Mouse (Mus musculus) heart, embryonic 13.5 days (tissue): ENCODE measurements around the gene Rhot1. TPM values are rescaled to one million over a fixed set of nuclear protein-coding genes. Genes with fewer than 3 reads are reported as not detected.
A peak's percentile ranks its signal among the peaks of the same experiment; 100 is the strongest.

Experiments
- ATAC-seq: fragments of 200-750 bp; cut with Nextera tagmentation; 2 replicates; pipeline ENCODE4 v1.8.0; 2017; ENCODE audit warnings: moderate TSS enrichment; ENCODE audit not compliant: insufficient number of reproducible peaks, low FRiP score, low TSS enrichment; ENCODE audit errors: extremely low read depth
- H3K27ac ChIP-seq: fragments of 300-500 bp; sonication (generic); replicated peaks from 2 replicates; pipeline ENCODE4 v1.5.1; 2015; ENCODE audit warnings: moderate library complexity, mild to moderate bottlenecking, inconsistent platforms
- H3K27me3 ChIP-seq: fragments of 300-500 bp; sonication (generic); replicated peaks from 2 replicates; pipeline ENCODE4 v1.6.1; 2015; ENCODE audit warnings: mild to moderate bottlenecking, inconsistent platforms
- H3K36me3 ChIP-seq: fragments of 300-500 bp; sonication (generic); 2 replicates; pipeline ENCODE4 v1.6.1; 2015; ENCODE audit warnings: mild to moderate bottlenecking, inconsistent platforms
- H3K4me1 ChIP-seq: fragments of 300-500 bp; sonication (generic); 2 replicates; pipeline ENCODE4 v1.6.1; 2015; ENCODE audit warnings: inconsistent platforms
- H3K4me2 ChIP-seq: fragments of 300-500 bp; sonication (generic); 2 replicates; pipeline ENCODE4 v1.6.1; 2015; ENCODE audit warnings: inconsistent platforms, mild to moderate bottlenecking, moderate library complexity
- H3K4me3 ChIP-seq: fragments of 300-500 bp; sonication (generic); 2 replicates; pipeline ENCODE4 v1.5.1; 2015; ENCODE audit warnings: moderate library complexity, mild to moderate bottlenecking, inconsistent platforms
- H3K9ac ChIP-seq: fragments of 300-500 bp; sonication (generic); 2 replicates; pipeline ENCODE4 v1.6.1; 2015; ENCODE audit warnings: inconsistent platforms, mild to moderate bottlenecking, moderate library complexity
- H3K9me3 ChIP-seq: fragments of 300-500 bp; sonication (generic); 2 replicates; pipeline ENCODE4 v1.6.1; 2016; ENCODE audit warnings: inconsistent platforms
- WGBS: fragments of 180-500 bp; shearing (Covaris S2); methylation state at CpG from one replicate; pipeline ENCODE4 v1.1.7; 2015; ENCODE audit warnings: mixed read lengths; 5-methylcytosine and 5-hydroxymethylcytosine counted together
- polyA plus RNA-seq: library from polyadenylated mRNA; unstranded; fragments of >200 nt; fragmentation: Nextera tagmentation; extraction: Ambion mirVana; gene quantifications from 2 replicates; pipeline ENCODE4 v1.2.1, GENCODE M21; 2015

The Rhot1 gene
- polyA plus RNA-seq, 1 experiment from 2014 or later = 52.5 TPM

DNA sequence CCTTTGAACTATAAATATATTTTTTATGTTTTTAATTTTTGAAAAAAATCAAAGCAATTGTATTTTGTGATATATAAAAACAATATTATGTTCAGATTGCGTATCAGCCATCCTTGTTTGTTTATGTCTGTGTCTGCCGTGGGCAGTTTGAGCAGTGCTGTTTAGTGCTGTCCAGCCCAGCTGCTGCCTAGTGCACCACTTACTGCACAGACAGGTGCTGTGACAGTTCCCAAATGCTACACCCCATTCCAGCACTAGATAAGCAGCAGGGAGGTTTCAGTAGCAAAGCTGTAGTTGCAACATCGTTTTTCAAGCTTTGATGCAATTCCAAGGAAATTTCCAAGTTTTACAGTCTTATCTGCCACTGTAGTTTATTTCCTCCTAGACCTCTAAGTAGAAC, 28.5 kb downstream of the Rhot1 start:
- H3K27me3 ChIP-seq = no peaks in the 10 kb centered on the region
- peaks cover 3% of the 10 kb centered on the region; the same call in 1 of the 2 replicates for H3K4me1 ChIP-seq
- WGBS = 62% methylated on average over 3 of the region's 3 CpGs
- H3K27ac ChIP-seq = no peak overlapping the region
- H3K9ac ChIP-seq = no peak overlapping the region
- ATAC-seq = no peak
- H3K4me2 ChIP-seq = no peak overlapping the region
- no peak overlapping the region for H3K4me3 ChIP-seq
- H3K36me3 ChIP-seq = peaks cover 80% of the 10 kb centered on the region
- no peaks in the 10 kb centered on the region for H3K9me3 ChIP-seq

DNA sequence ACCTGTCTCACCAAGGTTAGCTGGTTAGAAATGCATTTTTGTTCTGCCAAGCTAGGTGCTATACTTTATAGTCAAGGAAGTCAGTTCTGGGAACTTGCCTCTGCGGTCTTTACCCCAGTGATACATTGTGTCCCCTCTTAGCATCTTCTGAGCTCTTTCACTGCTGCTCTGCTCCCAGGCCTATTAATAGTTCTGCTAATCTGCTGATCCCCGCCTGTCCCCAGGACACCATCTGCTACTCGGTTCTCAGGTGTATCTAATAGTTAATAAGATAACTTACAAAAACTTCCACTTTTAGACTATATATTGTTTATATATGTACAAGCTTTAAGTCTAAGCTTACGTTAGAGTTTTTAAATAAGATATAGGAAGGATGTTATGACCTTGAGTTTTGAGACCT, 29.5 kb downstream of the Rhot1 start:
- peaks cover 81% of the 10 kb centered on the region for H3K36me3 ChIP-seq
- peaks cover 3% of the 10 kb centered on the region; the same call in 1 of the 2 replicates for H3K4me1 ChIP-seq
- 52% methylated on average over 4 of the region's 4 CpGs for WGBS
- H3K27ac ChIP-seq = no peak overlapping the region
- H3K9ac ChIP-seq = no peak overlapping the region
- H3K27me3 ChIP-seq = no peaks in the 10 kb centered on the region
- ATAC-seq = no peak
- no peak overlapping the region for H3K4me2 ChIP-seq
- H3K9me3 ChIP-seq = no peaks in the 10 kb centered on the region
- no peak overlapping the region for H3K4me3 ChIP-seq

- Histone ChIP-seq H3K9me3 (no peaks in the 10 kb centered on the region), H3K27me3 (no peaks in the 10 kb centered on the region), H3K9ac (no peak overlapping the region), H3K4me3 (no peak overlapping the region), H3K27ac (no peak overlapping the region), H3K4me2 (no peak overlapping the region), H3K36me3 (peaks cover 93% of the 10 kb centered on the region), H3K4me1 (peaks cover 17% of the 10 kb centered on the region)
- no peak for ATAC-seq
Measured at GRCm38 (mm10) chr11:80247026-80247425, 38.2 kb downstream of the Rhot1 start.

DNA sequence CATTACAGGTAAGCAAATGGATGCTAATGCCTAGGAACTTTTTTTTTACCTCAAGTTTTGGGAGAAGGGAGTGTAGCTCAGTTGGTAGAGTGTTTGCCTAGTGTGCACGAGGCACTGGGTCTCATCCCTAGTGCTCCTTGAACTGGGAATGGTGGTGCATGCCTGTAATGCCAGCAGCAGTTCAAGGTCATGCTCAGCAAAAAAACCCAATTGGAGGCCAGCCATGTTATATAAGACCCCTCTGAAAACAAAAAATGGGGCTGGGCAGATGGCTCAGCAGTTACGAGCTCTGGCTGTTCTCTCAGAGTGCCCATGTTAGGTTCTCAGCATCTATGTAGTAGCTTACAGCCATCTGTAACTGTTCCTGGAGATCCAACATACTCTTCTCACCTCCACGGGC, 39.7 kb downstream of the Rhot1 start:
- 86% methylated on average over 3 of the region's 3 CpGs for WGBS
- Histone ChIP-seq H3K27ac (no peak overlapping the region), H3K4me1 (peaks cover 17% of the 10 kb centered on the region), H3K4me2 (no peak overlapping the region), H3K36me3 (peaks cover 90% of the 10 kb centered on the region), H3K9me3 (no peaks in the 10 kb centered on the region), H3K4me3 (no peak overlapping the region), H3K9ac (no peak overlapping the region), H3K27me3 (no peaks in the 10 kb centered on the region)
- ATAC-seq = no peak

DNA sequence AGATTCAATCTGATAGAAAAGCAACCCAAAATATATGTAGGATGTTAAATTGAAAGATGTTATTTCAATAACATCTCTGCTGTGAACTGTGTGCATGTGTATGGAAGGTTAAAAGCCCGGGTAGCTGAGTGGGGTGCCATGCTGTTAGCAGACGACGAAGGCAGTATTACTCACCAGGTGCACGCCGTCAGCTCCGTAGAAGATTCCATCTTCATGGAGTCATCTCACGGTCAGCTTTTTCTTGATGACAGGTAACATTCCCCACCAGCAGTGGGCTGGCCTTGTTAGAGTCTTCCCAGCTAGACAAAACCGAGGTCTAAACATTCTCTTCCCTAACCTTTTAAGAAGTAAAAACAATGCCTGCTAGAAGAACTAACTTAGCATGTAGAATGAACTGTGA, 55.3 kb downstream of the Rhot1 start:
- no peak for ATAC-seq

GRCm38 (mm10) chr11:80271096-80271495, 62.3 kb downstream of the Rhot1 start:
- Histone ChIP-seq H3K9me3 (0 out of 2 replicates have a peak, but pooled peaks cover 4% of the 10 kb centered on the region), H3K4me2 (no peak overlapping the region), H3K27me3 (no peaks in the 10 kb centered on the region), H3K4me1 (no peaks in the 10 kb centered on the region), H3K9ac (no peak overlapping the region), H3K27ac (no peak overlapping the region), H3K36me3 (peaks cover 27% of the 10 kb centered on the region), H3K4me3 (no peak overlapping the region)
- WGBS = 78% methylated on average over 5 of the region's 5 CpGs
- no peak for ATAC-seq

More for the DNA sequence above, 55.3 kb downstream of the Rhot1 start:
- Histone ChIP-seq H3K27me3 (no peaks in the 10 kb centered on the region), H3K27ac (no peak overlapping the region), H3K4me2 (no peak overlapping the region), H3K4me3 (no peak overlapping the region), H3K4me1 (peaks cover 4% of the 10 kb centered on the region; the same call in 1 of the 2 replicates), H3K9me3 (no peaks in the 10 kb centered on the region), H3K36me3 (peaks cover 77% of the 10 kb centered on the region), H3K9ac (no peak overlapping the region)
- WGBS = 62% methylated on average over 8 of the region's 8 CpGs

DNA sequence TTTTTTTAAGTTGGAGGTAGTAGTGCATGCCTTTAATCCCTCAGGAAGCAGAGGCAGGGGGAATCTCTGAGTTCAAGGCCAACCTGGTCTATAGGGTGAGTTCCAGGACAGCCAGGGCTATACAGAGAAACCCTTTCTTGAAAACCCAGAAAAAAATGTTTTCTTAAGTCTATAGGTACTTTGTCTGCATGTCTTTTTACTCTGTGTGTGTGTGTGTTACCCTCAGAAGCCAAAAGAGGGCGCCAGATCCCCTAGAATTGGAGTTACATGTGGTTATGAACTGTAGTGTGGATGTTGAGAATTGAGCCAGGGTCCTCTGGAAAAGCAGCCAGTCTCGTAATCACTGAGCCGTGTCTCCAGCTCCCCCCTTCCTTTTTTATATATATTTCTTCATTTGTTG, 66.2 kb downstream of the Rhot1 start:
- Histone ChIP-seq H3K27me3 (no peaks in the 10 kb centered on the region), H3K27ac (no peak overlapping the region), H3K36me3 (no peaks in the 10 kb centered on the region), H3K4me1 (no peaks in the 10 kb centered on the region), H3K9me3 (0 out of 2 replicates have a peak, but pooled peaks cover 4% of the 10 kb centered on the region), H3K9ac (no peak overlapping the region), H3K4me3 (no peak overlapping the region), H3K4me2 (no peak overlapping the region)
- 59% methylated on average over 3 of the region's 3 CpGs for WGBS
- ATAC-seq = no peak

- Histone ChIP-seq H3K9ac (no peak overlapping the region), H3K4me2 (no peak overlapping the region), H3K4me1 (no peaks in the 10 kb centered on the region), H3K4me3 (no peak overlapping the region), H3K36me3 (no peaks in the 10 kb centered on the region), H3K9me3 (0 out of 2 replicates have a peak, but pooled peaks cover 4% of the 10 kb centered on the region), H3K27ac (no peak overlapping the region), H3K27me3 (no peaks in the 10 kb centered on the region)
- 50% methylated on average over 2 of the region's 2 CpGs for WGBS
- no peak for ATAC-seq
Measured at GRCm38 (mm10) chr11:80278054-80278453, 69.2 kb downstream of the Rhot1 start.

DNA sequence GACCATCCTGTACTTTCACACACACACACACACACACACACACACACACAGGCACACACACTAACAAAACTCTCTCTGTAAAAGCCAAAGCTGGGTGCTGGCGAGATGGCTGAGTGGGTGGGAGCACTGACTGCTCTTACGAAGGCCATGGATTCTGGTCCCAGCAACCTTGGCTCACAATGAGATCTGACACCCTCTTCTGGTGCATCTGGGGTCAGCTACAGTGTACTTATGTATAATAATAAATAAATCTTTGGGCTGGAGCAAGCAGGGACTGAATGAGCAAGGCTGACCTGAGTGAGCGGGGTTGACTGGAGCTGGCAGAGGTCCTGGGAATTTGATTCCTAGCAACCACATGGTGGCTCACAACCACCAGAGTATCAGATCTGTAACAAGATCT, 75.0 kb downstream of the Rhot1 start:
- Histone ChIP-seq H3K9ac (no peak overlapping the region), H3K9me3 (no peaks in the 10 kb centered on the region), H3K4me2 (no peak overlapping the region), H3K4me1 (peaks cover 9% of the 10 kb centered on the region), H3K4me3 (no peak overlapping the region), H3K36me3 (no peaks in the 10 kb centered on the region), H3K27me3 (0 out of 2 replicates have a peak, but pooled peaks cover under 1% of the 10 kb centered on the region), H3K27ac (no peak overlapping the region)
- WGBS = 71% methylated on average over 3 of the region's 3 CpGs
- no peak for ATAC-seq

- WGBS = 20% methylated on average over 6 of the region's 6 CpGs
- Histone ChIP-seq H3K4me3 (no peak overlapping the region), H3K36me3 (no peaks in the 10 kb centered on the region), H3K9me3 (no peaks in the 10 kb centered on the region), H3K9ac (0 out of 2 replicates have a peak overlapping the region, but pooled peaks have one; percentile 4), H3K4me1 (peaks cover 14% of the 10 kb centered on the region), H3K4me2 (peak overlapping the region; percentile 28), H3K27me3 (peaks cover 6% of the 10 kb centered on the region; the same call in 1 of the 2 replicates), H3K27ac (no peak overlapping the region; the same call in 1 of the 2 replicates)
- no peak for ATAC-seq
Measured at GRCm38 (mm10) chr11:80284641-80285040, 75.8 kb downstream of the Rhot1 start.

GRCm38 (mm10) chr11:80287150-80287549, 78.3 kb downstream of the Rhot1 start:
- Histone ChIP-seq H3K4me3 (no peak overlapping the region), H3K4me1 (peaks cover 21% of the 10 kb centered on the region), H3K9me3 (peaks cover 4% of the 10 kb centered on the region; the same call in 1 of the 2 replicates), H3K9ac (no peak overlapping the region), H3K27me3 (peaks cover 12% of the 10 kb centered on the region), H3K4me2 (no peak overlapping the region), H3K27ac (no peak overlapping the region), H3K36me3 (no peaks in the 10 kb centered on the region)
- ATAC-seq = no peak
- WGBS = 21% methylated on average over 5 of the region's 5 CpGs

DNA sequence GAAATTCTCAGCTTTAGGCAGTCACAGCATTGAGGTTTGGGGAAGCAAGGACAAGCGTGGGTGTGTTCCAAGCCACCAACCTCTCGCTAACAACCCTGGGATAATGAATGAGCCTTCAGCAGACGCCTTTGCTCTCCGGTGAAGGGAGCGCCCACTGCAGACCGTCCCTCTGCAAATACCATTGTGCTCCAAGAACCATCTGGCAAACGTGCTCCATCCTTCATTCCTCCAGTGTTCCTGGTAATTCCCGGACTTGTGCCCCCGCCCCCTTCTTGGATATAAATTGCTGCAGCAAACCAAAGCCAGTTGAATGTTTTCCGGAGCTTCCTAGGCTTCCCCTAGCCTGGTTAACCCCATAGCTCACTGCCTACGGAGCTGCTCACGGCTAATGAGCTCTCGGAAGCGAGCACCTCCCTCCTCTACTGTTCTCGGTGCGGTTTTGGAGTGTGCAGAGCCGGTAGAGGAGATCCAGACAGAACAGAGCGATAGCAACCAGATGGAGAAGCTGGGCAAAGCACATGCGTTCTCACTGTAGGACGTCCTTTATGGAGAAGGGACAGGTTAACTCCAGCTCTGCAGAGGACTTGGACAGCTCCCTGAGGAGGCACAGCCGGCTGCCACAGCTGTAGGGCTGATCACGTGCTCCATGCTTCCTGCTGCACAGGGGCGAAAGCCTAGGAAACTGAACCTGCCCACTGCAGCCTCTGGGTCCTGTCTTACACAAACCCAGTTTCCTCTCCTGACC, 81.1 kb downstream of the Rhot1 start:
- Histone ChIP-seq H3K4me3 (peak overlapping the region; percentile 42), H3K36me3 (no peaks in the 10 kb centered on the region), H3K9ac (no peak overlapping the region), H3K9me3 (peaks cover 4% of the 10 kb centered on the region; the same call in 1 of the 2 replicates), H3K4me1 (peaks cover 15% of the 10 kb centered on the region), H3K4me2 (peak overlapping the region; percentile 72), H3K27ac (no peak overlapping the region), H3K27me3 (peaks cover 33% of the 10 kb centered on the region)
- WGBS = 4% methylated on average over 23 of the region's 23 CpGs
- ATAC-seq = no peak
